Mouse (Mus musculus) T-cell, adult 2 months (primary cell): Measurements from ENCODE around the gene Tbx5.

ENCODE experiments used
- DNase-seq: peaks from one replicate; pipeline ENCODE4 v3.0.0; 2022; ENCODE audit warnings: low spot score

Tbx5 gene

GRCm38 (mm10) chr5:119810994-119811690 lies 21.3 kb upstream of the Tbx5 start:
- no peak for DNase-seq

- no peak for DNase-seq
These were observed 17.2 kb upstream of the Tbx5 start for GRCm38 (mm10) chr5:119815247-119815646.

- no peak for DNase-seq
These were observed 12.0 kb upstream of the Tbx5 start for GRCm38 (mm10) chr5:119820452-119820851.

- DNase-seq = no peak
These were observed 11.0 kb upstream of the Tbx5 start for GRCm38 (mm10) chr5:119821506-119821905.

- DNase-seq = no peak
These were observed 5.1 kb upstream of the Tbx5 start for GRCm38 (mm10) chr5:119827341-119827740.

- no peak for DNase-seq
These were observed 1.9 kb upstream of the Tbx5 start for GRCm38 (mm10) chr5:119830611-119831010.

GRCm38 (mm10) chr5:119831201-119831771 lies 1.2 kb upstream of the Tbx5 start:
- DNase-seq = no peak

GRCm38 (mm10) chr5:119831791-119832478 lies 533 bp upstream of the Tbx5 start:
- no peak for DNase-seq

GRCm38 (mm10) chr5:119833223-119834030 lies 959 bp downstream of the Tbx5 start:
- no peak for DNase-seq

GRCm38 (mm10) chr5:119834031-119834403 lies 1.5 kb downstream of the Tbx5 start:
- DNase-seq = no peak

- DNase-seq = no peak
These were observed 2.8 kb downstream of the Tbx5 start for GRCm38 (mm10) chr5:119835053-119835867.

- no peak for DNase-seq
These were observed 3.4 kb downstream of the Tbx5 start for GRCm38 (mm10) chr5:119835868-119836209.

GRCm38 (mm10) chr5:119836618-119837305 lies 4.3 kb downstream of the Tbx5 start:
- no peak for DNase-seq

- no peak for DNase-seq
These were observed 4.8 kb downstream of the Tbx5 start for GRCm38 (mm10) chr5:119837306-119837675.

- DNase-seq = no peak
These were observed 5.4 kb downstream of the Tbx5 start for GRCm38 (mm10) chr5:119837861-119838260.

GRCm38 (mm10) chr5:119838441-119838840 lies 6.0 kb downstream of the Tbx5 start:
- DNase-seq = no peak

GRCm38 (mm10) chr5:119839156-119839555 lies 6.7 kb downstream of the Tbx5 start:
- DNase-seq = no peak

- DNase-seq = no peak
These were observed 7.3 kb downstream of the Tbx5 start for GRCm38 (mm10) chr5:119839616-119840368.

GRCm38 (mm10) chr5:119840404-119840803 lies 7.9 kb downstream of the Tbx5 start:
- DNase-seq = no peak

GRCm38 (mm10) chr5:119841634-119842420 lies 9.4 kb downstream of the Tbx5 start:
- no peak for DNase-seq
